Mouse (Mus musculus): ENCODE data around the gene Glcci1. TPM values are rescaled to one million over a fixed set of nuclear protein-coding genes. Genes with fewer than 3 reads are reported as not detected.

Glcci1 gene
- polyA plus RNA-seq, 1 experiment = 4.1 TPM

GRCm38 (mm10) chr6:8497234-8497867, 12.0 kb upstream of the Glcci1 start:
- Histone ChIP-seq H3K36me3 (ENCODE audit: control insufficient read depth, insufficient read depth, low read length, poor library complexity, severe bottlenecking) (no peaks in the 10 kb centered on the region), H3K27ac (ENCODE audit: insufficient read depth, low read length) (no peak overlapping the region), H3K27me3 (ENCODE audit: control insufficient read depth, insufficient read depth, low read length, poor library complexity, severe bottlenecking) (no peaks in the 10 kb centered on the region), H3K9me3 (replicated peaks; ENCODE audit: control insufficient read depth, insufficient read depth, low read length, poor library complexity, severe bottlenecking) (no peaks in the 10 kb centered on the region), H3K4me3 (ENCODE audit: low read depth, low read length) (no peak overlapping the region), H3K4me1 (ENCODE audit: control insufficient read depth, insufficient read depth, low read length) (no peaks in the 10 kb centered on the region), H3K9ac (ENCODE audit: low read depth, poor library complexity, severe bottlenecking) (no peak overlapping the region)
- TF ChIP-seq POLR2A (IDR thresholded peaks at IDR 0.05; ENCODE audit: insufficient read depth, low read length) = no peak
- TF ChIP-seq EP300 (IDR thresholded peaks at IDR 0.05; ENCODE audit: insufficient read depth, low read depth, low read length) = no peak
- TF ChIP-seq CTCF (IDR thresholded peaks at IDR 0.05; ENCODE audit: low read depth, low read length) = no peak

- Histone ChIP-seq H3K27ac (ENCODE audit: insufficient read depth, low read length) (no peak overlapping the region), H3K27me3 (ENCODE audit: control insufficient read depth, insufficient read depth, low read length, poor library complexity, severe bottlenecking) (no peaks in the 10 kb centered on the region), H3K9ac (ENCODE audit: low read depth, poor library complexity, severe bottlenecking) (no peak overlapping the region), H3K4me1 (ENCODE audit: control insufficient read depth, insufficient read depth, low read length) (no peaks in the 10 kb centered on the region), H3K9me3 (replicated peaks; ENCODE audit: control insufficient read depth, insufficient read depth, low read length, poor library complexity, severe bottlenecking) (no peaks in the 10 kb centered on the region), H3K4me3 (ENCODE audit: low read depth, low read length) (no peak overlapping the region), H3K36me3 (ENCODE audit: control insufficient read depth, insufficient read depth, low read length, poor library complexity, severe bottlenecking) (no peaks in the 10 kb centered on the region)
- TF ChIP-seq POLR2A (IDR thresholded peaks at IDR 0.05; ENCODE audit: insufficient read depth, low read length) = no peak
- TF ChIP-seq EP300 (IDR thresholded peaks at IDR 0.05; ENCODE audit: insufficient read depth, low read depth, low read length) = no peak
- no peak for TF ChIP-seq CTCF (IDR thresholded peaks at IDR 0.05; ENCODE audit: low read depth, low read length)
Observed at GRCm38 (mm10) chr6:8497868-8498257, 11.5 kb upstream of the Glcci1 start.

GRCm38 (mm10) chr6:8498961-8499360, 10.4 kb upstream of the Glcci1 start:
- H3K27me3 ChIP-seq (ENCODE audit: control insufficient read depth, insufficient read depth, low read length, poor library complexity, severe bottlenecking) = no peaks in the 10 kb centered on the region
- H3K27ac ChIP-seq (ENCODE audit: insufficient read depth, low read length) = no peak overlapping the region
- no peak for TF ChIP-seq CTCF (IDR thresholded peaks at IDR 0.05; ENCODE audit: low read depth, low read length)
- TF ChIP-seq POLR2A (IDR thresholded peaks at IDR 0.05; ENCODE audit: insufficient read depth, low read length) = no peak
- no peak for TF ChIP-seq EP300 (IDR thresholded peaks at IDR 0.05; ENCODE audit: insufficient read depth, low read depth, low read length)
- no peaks in the 10 kb centered on the region for H3K9me3 ChIP-seq (replicated peaks; ENCODE audit: control insufficient read depth, insufficient read depth, low read length, poor library complexity, severe bottlenecking)
- H3K9ac ChIP-seq (ENCODE audit: low read depth, poor library complexity, severe bottlenecking) = no peak overlapping the region
- H3K4me1 ChIP-seq (ENCODE audit: control insufficient read depth, insufficient read depth, low read length) = no peaks in the 10 kb centered on the region
- no peaks in the 10 kb centered on the region for H3K36me3 ChIP-seq (ENCODE audit: control insufficient read depth, insufficient read depth, low read length, poor library complexity, severe bottlenecking)
- no peak overlapping the region for H3K4me3 ChIP-seq (ENCODE audit: low read depth, low read length)

GRCm38 (mm10) chr6:8503953-8504352, 5.4 kb upstream of the Glcci1 start:
- H3K27me3 ChIP-seq (ENCODE audit: control insufficient read depth, insufficient read depth, low read length, poor library complexity, severe bottlenecking) = no peaks in the 10 kb centered on the region; the same call in 1 of the 2 replicates
- no peak overlapping the region for H3K9ac ChIP-seq (ENCODE audit: low read depth, poor library complexity, severe bottlenecking)
- no peaks in the 10 kb centered on the region for H3K36me3 ChIP-seq (ENCODE audit: control insufficient read depth, insufficient read depth, low read length, poor library complexity, severe bottlenecking)
- H3K4me1 ChIP-seq (ENCODE audit: control insufficient read depth, insufficient read depth, low read length) = no peaks in the 10 kb centered on the region
- TF ChIP-seq CTCF (IDR thresholded peaks at IDR 0.05; ENCODE audit: low read depth, low read length) (no peak), POLR2A (IDR thresholded peaks at IDR 0.05; ENCODE audit: insufficient read depth, low read length) (no peak), EP300 (IDR thresholded peaks at IDR 0.05; ENCODE audit: insufficient read depth, low read depth, low read length) (no peak)
- H3K9me3 ChIP-seq (replicated peaks; ENCODE audit: control insufficient read depth, insufficient read depth, low read length, poor library complexity, severe bottlenecking) = no peaks in the 10 kb centered on the region
- H3K4me3 ChIP-seq (ENCODE audit: low read depth, low read length) = no peak overlapping the region
- H3K27ac ChIP-seq (ENCODE audit: insufficient read depth, low read length) = no peak overlapping the region

GRCm38 (mm10) chr6:8504521-8505228, 4.7 kb upstream of the Glcci1 start:
- no peaks in the 10 kb centered on the region for H3K4me1 ChIP-seq (ENCODE audit: control insufficient read depth, insufficient read depth, low read length)
- TF ChIP-seq CTCF (IDR thresholded peaks at IDR 0.05; ENCODE audit: low read depth, low read length) = no peak
- TF ChIP-seq EP300 (IDR thresholded peaks at IDR 0.05; ENCODE audit: insufficient read depth, low read depth, low read length) = no peak
- no peak for TF ChIP-seq POLR2A (IDR thresholded peaks at IDR 0.05; ENCODE audit: insufficient read depth, low read length)

GRCm38 (mm10) chr6:8506631-8507030, 2.8 kb upstream of the Glcci1 start:
- no peaks in the 10 kb centered on the region for H3K9me3 ChIP-seq (replicated peaks; ENCODE audit: control insufficient read depth, insufficient read depth, low read length, poor library complexity, severe bottlenecking)
- H3K4me1 ChIP-seq (ENCODE audit: control insufficient read depth, insufficient read depth, low read length) = no peaks in the 10 kb centered on the region
- no peaks in the 10 kb centered on the region for H3K36me3 ChIP-seq (ENCODE audit: control insufficient read depth, insufficient read depth, low read length, poor library complexity, severe bottlenecking)
- TF ChIP-seq CTCF (IDR thresholded peaks at IDR 0.05; ENCODE audit: low read depth, low read length) (no peak), POLR2A (IDR thresholded peaks at IDR 0.05; ENCODE audit: insufficient read depth, low read length) (no peak), EP300 (IDR thresholded peaks at IDR 0.05; ENCODE audit: insufficient read depth, low read depth, low read length) (no peak)
- no peak overlapping the region for H3K4me3 ChIP-seq (ENCODE audit: low read depth, low read length)
- H3K9ac ChIP-seq (ENCODE audit: low read depth, poor library complexity, severe bottlenecking) = no peak overlapping the region
- no peaks in the 10 kb centered on the region; the same call in 1 of the 2 replicates for H3K27me3 ChIP-seq (ENCODE audit: control insufficient read depth, insufficient read depth, low read length, poor library complexity, severe bottlenecking)
- no peak overlapping the region for H3K27ac ChIP-seq (ENCODE audit: insufficient read depth, low read length)

More at GRCm38 (mm10) chr6:8504521-8505228, 4.7 kb upstream of the Glcci1 start:
- H3K9me3 ChIP-seq (replicated peaks; ENCODE audit: control insufficient read depth, insufficient read depth, low read length, poor library complexity, severe bottlenecking) = no peaks in the 10 kb centered on the region
- no peak overlapping the region for H3K27ac ChIP-seq (ENCODE audit: insufficient read depth, low read length)
- H3K36me3 ChIP-seq (ENCODE audit: control insufficient read depth, insufficient read depth, low read length, poor library complexity, severe bottlenecking) = no peaks in the 10 kb centered on the region
- H3K4me3 ChIP-seq (ENCODE audit: low read depth, low read length) = no peak overlapping the region
- H3K27me3 ChIP-seq (ENCODE audit: control insufficient read depth, insufficient read depth, low read length, poor library complexity, severe bottlenecking) = no peaks in the 10 kb centered on the region; the same call in 1 of the 2 replicates
- no peak overlapping the region for H3K9ac ChIP-seq (ENCODE audit: low read depth, poor library complexity, severe bottlenecking)

All from ES-Bruce4 (cell line).